Mouse (Mus musculus): ENCODE data around the gene Hdac4.

DNA sequence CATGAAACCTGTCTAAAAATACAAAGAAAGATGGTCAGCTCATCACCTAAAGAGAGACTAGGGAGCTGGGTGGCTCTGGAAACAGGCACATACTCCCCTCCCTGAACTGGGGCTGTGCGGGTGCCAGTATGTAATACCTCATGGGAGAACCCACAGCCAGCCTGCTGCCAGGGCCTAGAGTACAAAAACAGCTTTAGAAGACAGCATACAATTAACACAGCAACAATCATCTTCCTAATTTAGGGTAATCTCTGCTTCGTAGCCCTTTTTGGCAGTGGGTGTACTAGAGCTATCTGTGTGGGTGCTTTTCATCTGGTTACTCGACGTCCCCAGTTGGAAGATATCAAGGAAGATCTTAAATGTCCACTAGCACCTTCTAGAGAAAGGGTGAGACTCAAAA, 95.5 kb downstream of the Hdac4 start:
- no peak for TF ChIP-seq POLR2A (IDR thresholded peaks at IDR 0.05; ENCODE audit: borderline replicate concordance, extremely low read depth, low read depth, low read length)
- no peak for TF ChIP-seq CTCF (IDR thresholded peaks at IDR 0.05; ENCODE audit: insufficient read depth, low read length)
